Mouse (Mus musculus) liver, adult 2 months (tissue): ENCODE data around the gene Ankrd52. TPM values are rescaled to one million over a fixed set of nuclear protein-coding genes. Genes with fewer than 3 reads are reported as not detected.
"Not testable (repeated sequence)": the region's sequence is repeated elsewhere in the genome, so short reads cannot be mapped to it uniquely, and the experiment has no call there.

Experiments
- DNase-seq: peaks from one replicate; pipeline ENCODE4 v3.0.0-alpha.2; 2011; ENCODE audit warnings: low read depth, low spot score; ENCODE audit errors: extremely low read depth
- H3K27ac ChIP-seq: fragments of 200-500 bp; replicated peaks from 2 replicates; pipeline ENCODE4 v1.5.1; 2012; ENCODE audit warnings: low read depth, mild to moderate bottlenecking, control low read depth, inconsistent platforms, low read length; ENCODE audit not compliant: insufficient read depth
- H3K27me3 ChIP-seq: fragments of 200-500 bp; 2 replicates; pipeline ENCODE4 v1.6.1; 2012; ENCODE audit warnings: mild to moderate bottlenecking, moderate library complexity, low read length, inconsistent platforms; ENCODE audit not compliant: control insufficient read depth, insufficient read depth
- H3K36me3 ChIP-seq: fragments of 200-500 bp; 2 replicates; pipeline ENCODE4 v1.6.1; 2012; ENCODE audit warnings: low read length, inconsistent platforms; ENCODE audit not compliant: control insufficient read depth, insufficient read depth
- H3K4me1 ChIP-seq: fragments of 200-500 bp; 2 replicates; pipeline ENCODE4 v1.6.1; 2011; ENCODE audit warnings: low read length; ENCODE audit not compliant: control insufficient read depth, insufficient read depth
- H3K4me3 ChIP-seq: fragments of 200-500 bp; 2 replicates; pipeline ENCODE4 v1.5.1; 2011; ENCODE audit warnings: low read depth, mild to moderate bottlenecking, control low read depth, low read length, moderate library complexity; ENCODE audit not compliant: insufficient read depth
- H3K79me2 ChIP-seq: fragments of 200-500 bp; 2 replicates; pipeline ENCODE4 v1.6.1; 2012; ENCODE audit warnings: inconsistent platforms, mild to moderate bottlenecking, low read length, moderate library complexity; ENCODE audit not compliant: control insufficient read depth, insufficient read depth
- H3K9ac ChIP-seq: fragments of 200-500 bp; 2 replicates; pipeline ENCODE4 v1.6.1; 2012; ENCODE audit warnings: low read depth, mild to moderate bottlenecking, control low read depth, inconsistent platforms, low read length
- CTCF ChIP-seq: fragments of 200-500 bp; IDR thresholded peaks from 2 replicates; pipeline ENCODE4 v1.5.1; 2011; ENCODE audit warnings: low read depth, low read length, control low read depth
- POLR2A ChIP-seq: fragments of 200-500 bp; IDR thresholded peaks from 2 replicates; pipeline ENCODE4 v1.6.1; 2011; ENCODE audit warnings: low read length, control low read depth; ENCODE audit not compliant: insufficient read depth; ENCODE audit errors: extremely low read depth
- WGBS: fragments of 180-500 bp; shearing (Covaris S2); methylation state at CpG from one replicate; pipeline ENCODE4 v1.1.7; 2018; 5-methylcytosine and 5-hydroxymethylcytosine counted together
- polyA plus RNA-seq: library from polyadenylated mRNA; depleted of rRNA; stranded (reverse); fragments of >200 nt; gene quantifications from 2 replicates; pipeline ENCODE4 v1.2.3, GENCODE M21; 2012; rRNA removed
- total RNA-seq: library from RNA; depleted of rRNA; stranded (reverse); fragments of >200 nt; gene quantifications from 2 replicates; pipeline ENCODE4 v1.2.3, GENCODE M21; 2014; rRNA removed

Ankrd52 gene
- total RNA-seq (5.6 and 9.3 TPM in 2 replicates), polyA plus RNA-seq (11.8 and 14.8 TPM in 2 replicates)

- Histone ChIP-seq H3K36me3 (no peaks in the 10 kb centered on the region; the same call in 1 of the 2 replicates), H3K79me2 (peaks cover 14% of the 10 kb centered on the region; the same call in 1 of the 2 replicates), H3K27me3 (no peaks in the 10 kb centered on the region), H3K27ac (peak within 1 kb of the TSS; percentile 88), H3K4me3 (peak within 1 kb of the TSS; percentile 98), H3K9ac (peak within 1 kb of the TSS; percentile 99), H3K4me1 (peaks cover 9% of the 10 kb centered on the region; the same call in 1 of the 2 replicates)
- DNase-seq: peak; percentile 45
- TF ChIP-seq POLR2A (peak; percentile 46; the same call in 1 of the 2 replicates), CTCF (peak; percentile 71)
- 1% methylated on average over 73 of the region's 73 CpGs for WGBS
Measured at GRCm38 (mm10) chr10:128376455-128377211, at the start of gene Ankrd52. Gene Ankrd52 (plus strand): TSS chr10:128377115.

- no peak for DNase-seq
- Histone ChIP-seq H3K4me1 (peaks cover 5% of the 10 kb centered on the region), H3K36me3 (peaks cover 28% of the 10 kb centered on the region), H3K27me3 (no peaks in the 10 kb centered on the region), H3K27ac (no peak overlapping the region), H3K9ac (no peak overlapping the region), H3K79me2 (no peaks in the 10 kb centered on the region; the same call in 1 of the 2 replicates), H3K4me3 (no peak overlapping the region)
- 90% methylated on average over 10 of the region's 10 CpGs for WGBS
- TF ChIP-seq POLR2A (no peak), CTCF (no peak)
Measured at GRCm38 (mm10) chr10:128327610-128328009, 49.3 kb upstream of the Ankrd52 start.

GRCm38 (mm10) chr10:128332358-128333249, 44.3 kb upstream of the Ankrd52 start:
- not testable (repeated sequence) for H3K9ac ChIP-seq, H3K27ac ChIP-seq, H3K4me1 ChIP-seq, H3K4me3 ChIP-seq, H3K36me3 ChIP-seq, H3K79me2 ChIP-seq, H3K27me3 ChIP-seq, DNase-seq
- WGBS: 78% methylated on average over 6 of the region's 6 CpGs

- H3K79me2 ChIP-seq: peaks cover 20% of the 10 kb centered on the region; the same call in 1 of the 2 replicates
- WGBS: 4% methylated on average over 4 of the region's 4 CpGs
- no peak overlapping the region for H3K9ac ChIP-seq
- peaks cover 20% of the 10 kb centered on the region for H3K4me1 ChIP-seq
- H3K27ac ChIP-seq: peak overlapping the region; percentile 72
- no peaks in the 10 kb centered on the region for H3K36me3 ChIP-seq
- H3K4me3 ChIP-seq: no peak overlapping the region
- no peaks in the 10 kb centered on the region for H3K27me3 ChIP-seq
- TF ChIP-seq POLR2A (no peak), CTCF (peak; percentile 72)
- peak; percentile 74 for DNase-seq
Measured at GRCm38 (mm10) chr10:128335582-128335981, 41.3 kb upstream of the Ankrd52 start.

- Histone ChIP-seq H3K27me3 (no peaks in the 10 kb centered on the region), H3K4me1 (peaks cover 20% of the 10 kb centered on the region), H3K27ac (peak overlapping the region; percentile 98), H3K9ac (no peak overlapping the region), H3K4me3 (peak overlapping the region; percentile 19; the same call in 1 of the 2 replicates), H3K36me3 (no peaks in the 10 kb centered on the region), H3K79me2 (peaks cover 20% of the 10 kb centered on the region; the same call in 1 of the 2 replicates)
- DNase-seq: peak; percentile 97
- 32% methylated on average over 3 of the region's 3 CpGs for WGBS
- no peak for TF ChIP-seq POLR2A
- no peak for TF ChIP-seq CTCF
Measured at GRCm38 (mm10) chr10:128336195-128336594, 40.7 kb upstream of the Ankrd52 start.
